Mouse (Mus musculus) CH12.LX (cell line): ENCODE data around the gene Arhgap42.

Source experiments
- BHLHE40 ChIP-seq: IDR thresholded peaks from 2 replicates; pipeline ENCODE4 v1.6.1; 2011; ENCODE audit warnings: mild to moderate bottlenecking, low read depth, low read length, improper control_type of control experiment
- CHD1 ChIP-seq: IDR thresholded peaks from 2 replicates; pipeline ENCODE4 v1.6.1; 2012; ENCODE audit warnings: low read depth, low read length, improper control_type of control experiment, inconsistent platforms
- CTCF ChIP-seq, 2 experiments: IDR thresholded peaks in 1 of 2; conservative IDR thresholded peaks in 1 of 2; 2 replicates each; pipeline ENCODE4 v1.5.1; 2011 to 2012; ENCODE audit warnings: low read depth in 2 of 2, low read length in 2 of 2, improper control_type of control experiment in 1 of 2, inconsistent platforms in 1 of 2, mild to moderate bottlenecking in 1 of 2, moderate library complexity in 1 of 2
- E2F4 ChIP-seq: IDR thresholded peaks from 2 replicates; pipeline ENCODE4 v1.6.1; 2011; ENCODE audit warnings: low read depth, low read length, improper control_type of control experiment; ENCODE audit not compliant: insufficient replicate concordance
- MEF2A ChIP-seq: IDR thresholded peaks from 2 replicates; pipeline ENCODE4 v1.6.1; 2014; ENCODE audit warnings: low read depth, mild to moderate bottlenecking, inconsistent platforms, low read length, improper control_type of control experiment, borderline replicate concordance
- POLR2A ChIP-seq: IDR thresholded peaks from 2 replicates; pipeline ENCODE4 v1.6.1; 2011; ENCODE audit warnings: low read depth, mild to moderate bottlenecking, improper control_type of control experiment, low read length
- ZKSCAN1 ChIP-seq: IDR thresholded peaks from 2 replicates; pipeline ENCODE4 v1.6.1; 2012; ENCODE audit warnings: low read depth, inconsistent platforms, low read length, improper control_type of control experiment, borderline replicate concordance
- ZMIZ1 ChIP-seq: IDR thresholded peaks from 2 replicates; pipeline ENCODE4 v1.6.1; 2012; ENCODE audit warnings: low read depth, mild to moderate bottlenecking, inconsistent platforms, low read length, improper control_type of control experiment

GRCm38 (mm10) chr9:9248529-9248928 is 9.6 kb upstream of the Arhgap42 start:
- TF ChIP-seq BHLHE40 (no peak), CHD1 (no peak), ZMIZ1 (no peak), POLR2A (no peak), MEF2A (no peak), E2F4 (no peak), CTCF (conservative IDR thresholded peaks at IDR 0.05 in 1 of 2, IDR thresholded peaks at IDR 0.05 in 1 of 2; ENCODE audit: low read depth in 2 of 2, low read length in 2 of 2) (no peak), ZKSCAN1 (no peak)
